Mouse (Mus musculus) heart, embryonic 12.5 days (tissue): ENCODE data around the gene Gm20403. TPM values are rescaled to one million over a fixed set of nuclear protein-coding genes. Genes with fewer than 3 reads are reported as not detected.
A peak's percentile ranks its signal among the peaks of the same experiment; 100 is the strongest.
"Not testable (repeated sequence)": the region's sequence is repeated elsewhere in the genome, so short reads cannot be mapped to it uniquely, and the experiment has no call there.

Experiments used
- ATAC-seq: fragments of 200-750 bp; cut with Nextera tagmentation; 2 replicates; pipeline ENCODE4 v1.8.0; 2017; ENCODE audit warnings: moderate TSS enrichment, moderate library complexity; ENCODE audit not compliant: insufficient number of reproducible peaks, low FRiP score
- H3K27ac ChIP-seq: fragments of 300-500 bp; sonication (generic); 2 replicates; pipeline ENCODE4 v1.5.1; 2016; ENCODE audit warnings: mild to moderate bottlenecking, moderate library complexity; ENCODE audit not compliant: poor library complexity, severe bottlenecking
- H3K27me3 ChIP-seq: fragments of 300-500 bp; sonication (generic); replicated peaks from 2 replicates; pipeline ENCODE4 v1.6.1; 2016; ENCODE audit warnings: mild to moderate bottlenecking, moderate library complexity
- H3K36me3 ChIP-seq: fragments of 300-500 bp; sonication (generic); 2 replicates; pipeline ENCODE4 v1.6.1; 2016; ENCODE audit warnings: mild to moderate bottlenecking, moderate library complexity
- H3K4me1 ChIP-seq: fragments of 300-500 bp; sonication (generic); replicated peaks from 2 replicates; pipeline ENCODE4 v1.6.1; 2016; ENCODE audit warnings: mild to moderate bottlenecking
- H3K4me2 ChIP-seq: fragments of 300-500 bp; sonication (generic); 2 replicates; pipeline ENCODE4 v1.6.1; 2016; ENCODE audit warnings: mild to moderate bottlenecking, moderate library complexity
- H3K4me3 ChIP-seq: fragments of 300-500 bp; sonication (generic); 2 replicates; pipeline ENCODE4 v1.5.1; 2016; ENCODE audit warnings: mild to moderate bottlenecking
- H3K9ac ChIP-seq: fragments of 300-500 bp; sonication (generic); 2 replicates; pipeline ENCODE4 v1.6.1; 2016; ENCODE audit warnings: mild to moderate bottlenecking, moderate library complexity
- H3K9me3 ChIP-seq: fragments of 300-500 bp; sonication (generic); replicated peaks from 2 replicates; pipeline ENCODE4 v1.6.1; 2016; ENCODE audit warnings: mild to moderate bottlenecking, moderate library complexity
- WGBS: fragments of 180-500 bp; shearing (Covaris S2); methylation state at CpG from one replicate; pipeline ENCODE4 v1.1.7; 2016; 5-methylcytosine and 5-hydroxymethylcytosine counted together
- polyA plus RNA-seq: library from polyadenylated mRNA; unstranded; fragments of >200 nt; fragmentation: Nextera tagmentation; extraction: Ambion mirVana; gene quantifications from 2 replicates; pipeline ENCODE4 v1.2.1, GENCODE M21; 2016

Gene Gm20403
- polyA plus RNA-seq, 1 experiment from 2014 or later = not detected

GRCm38 (mm10) chr12:55006071-55006470, 19.7 kb upstream of the Gm20403 start:
- no peak overlapping the region for H3K4me3 ChIP-seq
- no peak overlapping the region for H3K9ac ChIP-seq
- 0 out of 2 replicates have a peak, but pooled peaks cover 4% of the 10 kb centered on the region for H3K9me3 ChIP-seq
- no peaks in the 10 kb centered on the region for H3K36me3 ChIP-seq
- no peak for ATAC-seq
- H3K4me2 ChIP-seq = no peak overlapping the region
- H3K27me3 ChIP-seq = no peaks in the 10 kb centered on the region
- H3K27ac ChIP-seq = no peak overlapping the region
- WGBS = 89% methylated on average over 7 of the region's 7 CpGs
- no peaks in the 10 kb centered on the region for H3K4me1 ChIP-seq

GRCm38 (mm10) chr12:55004396-55004795, 18.1 kb upstream of the Gm20403 start:
- no peaks in the 10 kb centered on the region for H3K27me3 ChIP-seq
- WGBS = 83% methylated on average over 3 of the region's 3 CpGs
- no peaks in the 10 kb centered on the region for H3K36me3 ChIP-seq
- H3K9ac ChIP-seq = no peak overlapping the region
- no peaks in the 10 kb centered on the region for H3K4me1 ChIP-seq
- H3K9me3 ChIP-seq = 0 out of 2 replicates have a peak, but pooled peaks cover 4% of the 10 kb centered on the region
- ATAC-seq = no peak
- no peak overlapping the region for H3K4me3 ChIP-seq
- H3K4me2 ChIP-seq = no peak overlapping the region
- H3K27ac ChIP-seq = no peak overlapping the region

GRCm38 (mm10) chr12:55003843-55004242, 17.5 kb upstream of the Gm20403 start:
- Histone ChIP-seq H3K4me2 (no peak overlapping the region), H3K9me3 (0 out of 2 replicates have a peak, but pooled peaks cover 4% of the 10 kb centered on the region), H3K4me3 (no peak overlapping the region), H3K27ac (no peak overlapping the region), H3K4me1 (no peaks in the 10 kb centered on the region), H3K27me3 (no peaks in the 10 kb centered on the region), H3K9ac (no peak overlapping the region), H3K36me3 (no peaks in the 10 kb centered on the region)
- WGBS = 77% methylated on average over 5 of the region's 5 CpGs
- no peak for ATAC-seq

GRCm38 (mm10) chr12:55002532-55002931, 16.2 kb upstream of the Gm20403 start:
- not testable (repeated sequence) for H3K27ac ChIP-seq, H3K27me3 ChIP-seq, H3K9ac ChIP-seq, H3K4me3 ChIP-seq, H3K4me2 ChIP-seq, ATAC-seq, H3K4me1 ChIP-seq, H3K36me3 ChIP-seq, H3K9me3 ChIP-seq
- WGBS = 70% methylated on average over 7 of the region's 7 CpGs

- H3K4me3 ChIP-seq = no peak overlapping the region
- H3K27ac ChIP-seq = no peak overlapping the region
- no peaks in the 10 kb centered on the region for H3K27me3 ChIP-seq
- no peaks in the 10 kb centered on the region for H3K9me3 ChIP-seq
- no peaks in the 10 kb centered on the region for H3K4me1 ChIP-seq
- no peak for ATAC-seq
- H3K4me2 ChIP-seq = no peak overlapping the region
- no peak overlapping the region for H3K9ac ChIP-seq
- 72% methylated on average over 14 of the region's 14 CpGs for WGBS
- H3K36me3 ChIP-seq = no peaks in the 10 kb centered on the region
Measured at GRCm38 (mm10) chr12:54999016-54999690, 12.8 kb upstream of the Gm20403 start.

- no peak for ATAC-seq
Measured at GRCm38 (mm10) chr12:54998411-54998810, 12.1 kb upstream of the Gm20403 start.

GRCm38 (mm10) chr12:54996979-54997474, 10.7 kb upstream of the Gm20403 start:
- Histone ChIP-seq H3K4me1 (no peaks in the 10 kb centered on the region), H3K36me3 (no peaks in the 10 kb centered on the region), H3K4me3 (no peak overlapping the region), H3K9ac (no peak overlapping the region), H3K27ac (no peak overlapping the region), H3K4me2 (no peak overlapping the region), H3K9me3 (no peaks in the 10 kb centered on the region), H3K27me3 (no peaks in the 10 kb centered on the region)
- 78% methylated on average over 6 of the region's 6 CpGs for WGBS
- no peak for ATAC-seq

More at GRCm38 (mm10) chr12:54998411-54998810, 12.1 kb upstream of the Gm20403 start:
- no peaks in the 10 kb centered on the region for H3K27me3 ChIP-seq
- H3K27ac ChIP-seq = no peak overlapping the region
- H3K4me1 ChIP-seq = no peaks in the 10 kb centered on the region
- no peak overlapping the region for H3K4me3 ChIP-seq
- 63% methylated on average over 5 of the region's 5 CpGs for WGBS
- H3K4me2 ChIP-seq = no peak overlapping the region
- H3K36me3 ChIP-seq = no peaks in the 10 kb centered on the region
- no peaks in the 10 kb centered on the region for H3K9me3 ChIP-seq
- no peak overlapping the region for H3K9ac ChIP-seq

GRCm38 (mm10) chr12:54995965-54996364, 9.6 kb upstream of the Gm20403 start:
- WGBS = 62% methylated on average over 3 of the region's 3 CpGs
- Histone ChIP-seq H3K4me1 (no peaks in the 10 kb centered on the region), H3K9me3 (no peaks in the 10 kb centered on the region), H3K36me3 (no peaks in the 10 kb centered on the region), H3K27me3 (no peaks in the 10 kb centered on the region), H3K4me3 (no peak overlapping the region), H3K9ac (no peak overlapping the region), H3K27ac (no peak overlapping the region), H3K4me2 (no peak overlapping the region)
- no peak for ATAC-seq

- ATAC-seq = no peak
Measured at GRCm38 (mm10) chr12:54994418-54994817, 8.1 kb upstream of the Gm20403 start.

GRCm38 (mm10) chr12:54994068-54994386, 7.7 kb upstream of the Gm20403 start:
- 72% methylated on average over 6 of the region's 6 CpGs for WGBS
- Histone ChIP-seq H3K9me3 (no peaks in the 10 kb centered on the region), H3K36me3 (no peaks in the 10 kb centered on the region), H3K9ac (no peak overlapping the region), H3K4me3 (no peak overlapping the region), H3K4me1 (no peaks in the 10 kb centered on the region), H3K27me3 (no peaks in the 10 kb centered on the region), H3K27ac (no peak overlapping the region), H3K4me2 (0 out of 2 replicates have a peak overlapping the region, but pooled peaks have one; percentile 11)
- ATAC-seq = no peak

More at GRCm38 (mm10) chr12:54994418-54994817, 8.1 kb upstream of the Gm20403 start:
- Histone ChIP-seq H3K9me3 (no peaks in the 10 kb centered on the region), H3K4me3 (no peak overlapping the region), H3K36me3 (no peaks in the 10 kb centered on the region), H3K4me1 (no peaks in the 10 kb centered on the region), H3K27me3 (no peaks in the 10 kb centered on the region), H3K9ac (no peak overlapping the region), H3K4me2 (no peak overlapping the region), H3K27ac (no peak overlapping the region)
- 84% methylated on average over 4 of the region's 4 CpGs for WGBS

GRCm38 (mm10) chr12:54993246-54994067, 7.1 kb upstream of the Gm20403 start:
- WGBS = 51% methylated on average over 16 of the region's 16 CpGs
- ATAC-seq = no peak
- Histone ChIP-seq H3K27ac (no peak overlapping the region), H3K4me2 (0 out of 2 replicates have a peak overlapping the region, but pooled peaks have one; percentile 11), H3K4me3 (no peak overlapping the region), H3K4me1 (no peaks in the 10 kb centered on the region), H3K9ac (no peak overlapping the region), H3K27me3 (no peaks in the 10 kb centered on the region), H3K9me3 (no peaks in the 10 kb centered on the region), H3K36me3 (no peaks in the 10 kb centered on the region)
